Mouse (Mus musculus): ENCODE measurements around the gene Crtc1.

The Crtc1 gene

GRCm38 (mm10) chr8:70389678-70390077 lies 49.7 kb downstream of the Crtc1 start:
- peak; percentile 88 for DNase-seq (ENCODE audit: low spot score)

- peak; percentile 86 for DNase-seq (ENCODE audit: low spot score)
Observed at GRCm38 (mm10) chr8:70383287-70383686, 56.1 kb downstream of the Crtc1 start.

- no peak for DNase-seq (ENCODE audit: low spot score)
Observed at GRCm38 (mm10) chr8:70380069-70380468, 59.3 kb downstream of the Crtc1 start.

- DNase-seq (ENCODE audit: low spot score) = no peak
Observed at GRCm38 (mm10) chr8:70377049-70377448, 62.3 kb downstream of the Crtc1 start.

- no peak for DNase-seq (ENCODE audit: low spot score)
Observed at GRCm38 (mm10) chr8:70376275-70376741, 63.1 kb downstream of the Crtc1 start.

GRCm38 (mm10) chr8:70375212-70375859 lies 64.0 kb downstream of the Crtc1 start:
- DNase-seq (ENCODE audit: low spot score) = no peak

- DNase-seq (ENCODE audit: low spot score) = no peak
Observed at GRCm38 (mm10) chr8:70374318-70374927, 65.0 kb downstream of the Crtc1 start.

- DNase-seq (ENCODE audit: low spot score) = no peak
Observed at GRCm38 (mm10) chr8:70373397-70374317, 65.7 kb downstream of the Crtc1 start, which contains the start of gene Comp. TSS of gene Comp (plus strand) at chr8:70373558.

GRCm38 (mm10) chr8:70371951-70372350 lies 67.4 kb downstream of the Crtc1 start:
- DNase-seq (ENCODE audit: low spot score) = no peak

- DNase-seq (ENCODE audit: low spot score) = peak; percentile 65
Observed at GRCm38 (mm10) chr8:70370476-70370875, 68.9 kb downstream of the Crtc1 start.

- no peak for DNase-seq (ENCODE audit: low spot score)
Observed at GRCm38 (mm10) chr8:70366588-70366987, 72.8 kb downstream of the Crtc1 start.

- DNase-seq (ENCODE audit: low spot score) = peak; percentile 88
Observed at GRCm38 (mm10) chr8:70364066-70364465, 75.3 kb downstream of the Crtc1 start.

- no peak for DNase-seq (ENCODE audit: low spot score)
Observed at GRCm38 (mm10) chr8:70361484-70362032, 77.8 kb downstream of the Crtc1 start.

- DNase-seq (ENCODE audit: low spot score) = peak; percentile 44
Observed at GRCm38 (mm10) chr8:70360769-70361168, 78.6 kb downstream of the Crtc1 start.

- DNase-seq (ENCODE audit: low spot score) = peak; percentile 89
Observed at GRCm38 (mm10) chr8:70359411-70359810, 80.0 kb downstream of the Crtc1 start.

- no peak for DNase-seq (ENCODE audit: low spot score)
Observed at GRCm38 (mm10) chr8:70356111-70356510, 83.3 kb downstream of the Crtc1 start.

GRCm38 (mm10) chr8:70354004-70354403 lies 85.4 kb downstream of the Crtc1 start:
- peak; percentile 42 for DNase-seq (ENCODE audit: low spot score)

GRCm38 (mm10) chr8:70353194-70353817 lies 86.1 kb downstream of the Crtc1 start, which contains the start of gene Upf1:
TSS of gene Upf1 (minus strand) at chr8:70353278.
- DNase-seq (ENCODE audit: low spot score) = peak; percentile 100

GRCm38 (mm10) chr8:70352657-70353151 lies 86.7 kb downstream of the Crtc1 start:
- DNase-seq (ENCODE audit: low spot score) = peak; percentile 62

GRCm38 (mm10) chr8:70352000-70352384 lies 87.4 kb downstream of the Crtc1 start:
- no peak for DNase-seq (ENCODE audit: low spot score)

Data from MN1 (cell line).